Mouse (Mus musculus): ENCODE results near the gene Metrn. TPM values are rescaled to one million over a fixed set of nuclear protein-coding genes. Genes with fewer than 3 reads are reported as not detected.

The Metrn gene
- 10.5 to 16.8 TPM (median 13.6 TPM) in 4 replicates for total RNA-seq (2023)

DNA sequence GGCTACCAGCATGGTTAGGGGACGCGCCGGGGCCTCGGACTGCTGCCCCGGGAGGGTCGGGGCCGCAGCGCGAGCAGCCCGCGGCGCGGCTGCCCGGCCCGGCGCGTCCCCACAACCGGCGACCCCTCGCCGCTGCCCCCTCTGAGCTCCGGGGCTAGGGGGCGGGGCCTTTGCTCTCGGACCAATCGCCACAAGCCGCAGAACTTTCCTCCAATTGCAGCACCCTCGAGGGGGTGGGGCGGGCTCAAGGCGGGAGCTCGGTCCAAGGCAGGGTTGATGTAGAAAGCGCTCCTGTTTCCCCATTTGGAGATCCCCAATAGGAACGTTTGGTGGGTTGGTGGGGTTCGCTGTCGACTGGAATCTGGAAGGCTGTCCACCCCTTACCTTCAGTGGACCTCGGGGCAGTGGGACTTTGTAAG is at the start of gene Metrn:
TSS of gene Metrn (minus strand) at position 186 of the 419 bp plus-strand sequence.

DNA sequence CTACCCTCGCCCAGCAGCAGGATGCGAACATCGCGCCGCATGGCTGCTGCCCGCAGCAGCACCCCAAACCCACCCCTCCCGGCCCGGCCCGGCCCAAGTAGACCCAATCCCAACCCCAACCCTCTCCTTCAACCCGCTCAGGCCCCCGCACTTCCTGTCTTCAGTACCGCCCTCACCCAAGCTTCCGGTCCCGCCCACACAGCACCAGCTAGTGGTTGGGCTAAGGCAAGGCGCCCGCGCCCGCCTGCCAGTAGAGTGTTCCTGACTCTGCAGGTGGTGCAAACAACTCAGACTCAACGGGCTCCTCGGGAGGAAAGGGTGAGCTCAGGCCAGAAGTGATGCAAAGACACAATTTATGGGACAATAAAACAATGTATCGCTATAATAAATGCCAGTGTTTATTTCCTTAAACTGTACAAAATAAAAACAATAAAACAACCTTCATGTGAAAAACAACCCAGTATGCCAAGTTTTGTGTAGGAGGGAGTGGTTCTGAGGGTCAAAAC is 47.5 kb upstream of the Metrn start, which contains the start of gene Rhot2:
TSS of gene Rhot2 (minus strand) at position 456 of the 506 bp plus-strand sequence.

DNA sequence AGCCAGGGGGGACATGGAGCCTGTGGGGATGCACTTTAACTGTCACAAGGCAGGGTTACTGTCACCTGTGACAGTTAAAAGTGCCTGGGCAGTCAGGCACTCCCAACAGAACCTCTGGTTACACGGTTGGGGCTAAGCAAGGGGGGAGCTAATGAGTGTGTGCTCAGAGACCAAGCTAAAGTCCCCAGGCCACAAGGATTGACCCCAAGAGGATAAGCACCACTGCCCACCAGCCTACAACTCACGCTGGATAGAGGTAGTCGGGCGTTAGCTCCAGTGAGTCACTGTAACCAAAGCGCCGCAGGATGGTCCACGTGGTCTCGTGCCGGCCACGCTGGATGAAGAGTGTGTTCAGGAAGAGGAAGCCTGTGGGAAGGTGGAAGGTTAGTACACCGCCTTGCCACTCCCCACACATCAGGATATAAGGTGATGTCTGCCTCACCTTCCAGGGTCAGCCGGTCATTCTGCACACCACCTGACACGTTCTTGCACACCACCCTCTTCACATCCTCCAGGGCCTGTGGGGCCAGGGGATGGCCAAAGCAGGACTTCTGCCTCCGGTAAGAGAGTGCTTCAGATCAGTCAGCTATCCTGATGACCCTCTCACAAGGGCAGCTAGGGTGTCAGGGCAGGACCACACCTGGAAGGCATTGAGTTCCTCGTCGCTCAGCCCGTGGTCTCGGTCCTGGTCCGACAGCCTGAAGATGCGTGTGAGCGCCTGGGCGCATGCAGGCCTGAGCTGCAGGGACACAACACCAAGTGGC is 44.4 kb upstream of the Metrn start, which contains the start of gene Gm20683:
TSS of gene Gm20683 (minus strand) at position 647 of the 764 bp plus-strand sequence.

DNA sequence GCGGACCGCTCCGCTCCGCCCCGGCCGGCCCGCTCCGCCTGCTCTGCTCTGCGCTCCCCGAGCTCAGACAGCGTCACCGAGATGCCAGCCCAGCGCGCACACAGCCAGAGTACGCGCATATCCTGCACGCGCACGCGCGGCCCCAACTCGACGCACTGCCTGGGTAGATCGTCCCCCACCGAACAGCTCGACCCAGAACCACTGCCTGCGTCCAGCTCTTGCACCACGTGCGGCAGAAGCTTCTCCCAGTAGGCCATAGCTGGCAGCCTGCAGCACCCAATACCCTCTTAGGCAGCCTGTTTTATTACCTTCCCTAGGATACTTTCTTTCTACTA is 40.1 kb upstream of the Metrn start, which contains the start of gene Rhbdl1:
TSS of gene Rhbdl1 (minus strand) at position 220 of the 335 bp plus-strand sequence.

DNA sequence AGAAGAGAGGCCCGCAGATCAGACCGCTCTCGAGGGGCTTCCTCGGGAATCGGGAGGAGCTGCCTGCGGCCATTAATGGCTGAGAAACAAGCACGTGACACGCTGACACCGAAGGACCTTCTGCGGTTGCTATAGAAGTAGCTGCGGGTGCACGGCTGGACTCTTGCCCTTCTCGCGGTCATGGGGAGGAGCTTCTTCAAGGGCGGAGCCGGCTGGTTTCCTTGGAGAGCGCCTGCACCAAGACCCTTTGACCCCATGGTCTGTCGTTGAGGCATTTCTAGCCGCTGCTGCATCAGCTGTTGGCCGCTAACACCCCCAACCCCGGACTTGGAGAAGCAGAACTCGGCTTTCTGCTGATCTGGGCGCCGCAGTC is 36.3 kb upstream of the Metrn start, which contains the start of gene Stub1:
TSS of gene Stub1 (minus strand) at position 114 of the 373 bp plus-strand sequence.

DNA sequence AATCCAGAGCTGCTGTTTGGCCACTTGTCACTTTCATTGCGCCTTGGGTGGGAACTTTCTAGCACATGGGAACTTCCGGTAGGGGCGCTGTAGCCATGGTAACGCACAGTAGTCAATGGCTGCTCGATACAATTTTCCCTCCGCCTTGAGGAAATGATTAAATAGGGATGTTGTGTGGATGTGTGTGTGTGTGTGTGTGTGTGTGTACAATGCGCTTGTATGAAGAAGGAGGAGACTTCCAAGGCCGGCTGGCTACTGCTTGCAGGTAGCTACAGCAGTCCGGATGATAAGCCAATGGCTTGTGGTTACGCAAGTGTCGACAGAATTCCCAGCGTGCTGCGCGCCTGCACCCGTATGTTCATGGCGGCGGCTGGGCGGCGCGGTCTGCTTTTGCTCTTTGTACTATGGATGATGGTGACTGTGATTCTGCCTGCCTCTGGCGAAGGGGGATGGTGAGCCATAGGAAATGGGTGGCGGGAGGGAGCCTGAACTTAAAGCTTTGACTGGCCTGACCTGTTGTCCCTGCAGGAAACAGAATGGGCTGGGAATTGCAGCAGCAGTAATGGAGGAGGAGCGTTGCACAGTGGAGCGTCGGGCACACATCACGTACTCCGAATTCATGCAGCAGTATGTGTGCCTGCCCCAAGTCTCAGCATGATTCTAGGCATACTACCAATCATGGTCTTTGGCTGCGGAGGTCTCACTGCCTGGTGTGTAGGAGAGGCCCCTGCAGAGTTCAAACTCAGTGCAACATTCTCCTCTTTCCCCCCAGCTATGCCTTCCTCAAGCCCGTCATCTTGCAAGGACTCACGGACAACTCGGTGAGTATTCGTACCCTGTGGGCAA is 32.0 kb upstream of the Metrn start, which contains the start of gene Jmjd8:
TSS of gene Jmjd8 (plus strand) at position 156 of the 846 bp plus-strand sequence.

DNA sequence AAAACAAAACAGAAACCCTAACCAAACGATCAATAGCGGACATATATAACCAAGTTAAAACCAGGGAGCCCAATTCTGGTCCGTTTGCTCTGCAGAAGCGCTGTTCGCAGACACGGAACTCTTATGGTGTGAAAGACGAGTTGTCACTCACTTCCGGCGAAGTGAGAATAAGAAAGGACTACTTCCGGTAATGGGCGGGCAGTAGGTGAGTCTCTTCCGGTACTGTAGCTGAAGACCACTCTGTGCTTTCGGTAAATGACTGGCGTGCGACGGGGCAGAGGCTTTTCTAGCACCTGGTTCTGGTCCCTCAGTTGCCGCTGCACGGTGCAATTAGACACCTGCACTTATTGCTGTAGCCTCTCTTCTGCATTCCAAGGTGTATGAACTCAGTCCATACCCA is 26.5 kb upstream of the Metrn start, which contains the start of gene Wdr24:
TSS of gene Wdr24 (plus strand) at position 176 of the 400 bp plus-strand sequence.

DNA sequence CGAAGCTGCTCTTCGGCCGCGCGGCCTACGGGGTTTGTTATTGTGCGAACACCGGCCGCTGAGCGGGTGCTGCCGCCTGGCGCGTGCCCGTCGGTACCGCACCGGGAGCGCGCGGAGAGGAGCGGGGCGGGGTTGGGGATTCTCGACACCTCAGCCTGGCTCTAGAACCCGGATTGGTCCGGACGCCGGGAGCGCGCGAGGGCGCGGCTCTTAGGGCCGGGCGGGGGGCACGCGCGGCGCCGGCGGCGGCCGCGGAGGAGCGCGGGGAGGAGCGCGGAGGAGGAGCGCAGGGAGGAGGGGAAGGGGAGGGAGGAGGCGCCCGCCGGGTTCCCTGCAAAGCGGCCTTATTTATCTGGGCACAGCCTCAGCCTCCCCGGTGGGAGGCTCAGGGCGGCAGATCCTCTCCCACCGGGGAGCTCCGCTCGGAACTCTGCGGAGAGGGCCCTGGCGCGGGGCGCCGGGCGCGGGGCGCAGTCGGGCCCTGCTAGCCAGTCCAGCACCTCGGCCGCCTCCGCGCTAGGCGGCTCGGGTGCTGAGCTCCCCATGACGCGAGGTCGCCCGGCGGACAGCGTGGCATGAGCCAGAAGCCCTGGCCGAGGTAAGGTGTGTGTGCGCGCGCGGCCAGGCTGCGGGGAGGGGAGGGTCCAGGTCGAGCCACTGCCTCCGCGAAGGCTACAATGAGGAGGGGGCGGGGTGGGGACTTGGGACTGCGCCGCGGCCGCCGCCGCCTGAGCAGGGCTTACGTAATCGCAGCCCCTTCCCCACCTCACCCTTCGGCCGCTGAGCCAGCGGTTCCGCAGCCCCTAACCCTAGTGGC is 12.1 kb upstream of the Metrn start, which contains the start of gene Fbxl16:
TSS of gene Fbxl16 (plus strand) at position 297 of the 817 bp plus-strand sequence.

DNA sequence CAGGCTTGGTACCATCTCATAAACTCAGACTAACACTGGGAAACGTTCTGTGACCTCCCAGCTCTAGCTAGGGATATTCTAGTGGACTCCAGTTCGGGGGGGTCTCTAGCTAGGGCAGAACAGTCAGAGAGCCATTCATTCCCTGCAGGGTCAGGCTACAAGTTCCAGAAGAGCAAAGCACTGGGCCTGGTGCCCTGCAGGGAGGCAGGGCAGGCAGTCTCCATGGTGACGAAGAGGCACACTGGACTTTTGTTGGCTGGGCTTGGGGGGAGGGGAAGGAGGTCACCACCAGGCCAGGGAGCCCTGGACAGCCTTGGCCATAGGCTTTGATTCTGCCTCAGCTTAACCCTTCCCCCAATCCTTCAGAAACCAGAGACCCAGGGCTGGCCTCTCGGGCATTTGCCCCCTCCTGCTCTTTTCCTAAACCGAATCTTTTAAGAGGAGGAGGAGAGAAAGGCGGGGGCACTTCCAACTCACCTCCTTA is 1.3 kb downstream of the Metrn start, which contains the start of gene AC134908.4:
TSS of gene AC134908.4 (minus strand) at position 51 of the 484 bp plus-strand sequence.

DNA sequence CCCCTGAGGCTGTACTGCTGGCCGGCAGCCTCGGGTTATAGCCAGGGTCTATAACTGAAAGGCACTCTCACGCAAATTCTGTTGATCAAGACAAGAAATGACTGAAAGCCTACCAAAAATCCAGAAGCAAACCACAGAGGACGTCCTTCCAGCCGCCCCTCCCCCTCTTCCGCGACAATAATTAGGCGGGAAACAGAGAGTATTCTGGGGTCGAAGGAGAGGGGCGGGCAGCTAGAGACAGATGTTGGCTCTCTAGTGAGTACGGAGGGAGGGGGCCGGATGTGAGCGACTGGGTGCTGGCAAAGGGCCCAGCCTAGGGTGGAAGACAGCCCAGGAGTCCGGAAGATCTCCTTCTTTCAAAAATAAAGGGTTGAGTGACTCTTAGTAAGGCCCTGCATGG is 4.3 kb downstream of the Metrn start, which contains the start of gene Fam173a:
TSS of gene Fam173a (minus strand) at position 287 of the 400 bp plus-strand sequence.

DNA sequence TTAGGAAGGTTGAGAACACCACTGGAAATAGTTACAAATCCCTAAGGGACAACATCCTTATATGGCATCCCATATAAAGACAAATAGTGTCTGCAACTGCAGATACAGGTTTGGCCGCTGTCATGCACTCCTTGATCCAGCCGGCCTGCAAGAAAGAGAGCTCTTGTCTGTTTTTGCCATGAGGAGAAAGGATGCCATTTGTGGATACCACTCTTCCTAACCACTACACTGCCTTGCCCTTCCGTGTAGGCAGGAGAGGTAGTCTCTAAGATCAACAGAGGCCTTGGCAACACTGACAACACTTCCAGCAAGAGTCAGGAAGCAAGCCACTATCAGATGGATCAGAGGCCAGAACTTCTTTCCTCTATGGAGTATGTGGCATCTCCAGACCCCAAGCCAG is 10.7 kb downstream of the Metrn start, which contains the start of gene Ccdc78:
TSS of gene Ccdc78 (plus strand) at position 301 of the 400 bp plus-strand sequence.

DNA sequence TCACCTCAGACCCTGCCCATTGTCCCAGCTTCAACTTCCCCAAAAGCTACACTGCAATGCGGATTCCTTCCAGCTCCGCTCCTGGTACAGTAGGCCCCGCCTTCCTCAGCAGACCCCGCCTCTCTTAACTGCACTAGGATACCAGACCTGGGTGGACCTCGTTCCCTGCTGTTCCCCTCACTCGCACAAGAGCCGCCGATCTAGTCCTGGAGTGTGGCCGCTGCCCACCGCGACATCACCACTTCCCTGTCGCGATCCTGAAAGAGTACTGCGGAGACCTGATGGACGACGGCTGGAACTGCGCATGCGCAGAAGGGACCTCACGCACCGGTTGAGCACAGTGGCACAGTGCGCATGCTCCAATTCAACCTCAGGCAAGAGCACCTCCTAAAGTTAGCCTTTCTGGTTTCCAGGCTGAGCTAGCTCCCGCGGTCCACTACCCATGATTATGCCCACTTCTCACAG is 11.6 kb downstream of the Metrn start, which contains the start of gene Haghl:
TSS of gene Haghl (minus strand) at position 393 of the 465 bp plus-strand sequence.

DNA sequence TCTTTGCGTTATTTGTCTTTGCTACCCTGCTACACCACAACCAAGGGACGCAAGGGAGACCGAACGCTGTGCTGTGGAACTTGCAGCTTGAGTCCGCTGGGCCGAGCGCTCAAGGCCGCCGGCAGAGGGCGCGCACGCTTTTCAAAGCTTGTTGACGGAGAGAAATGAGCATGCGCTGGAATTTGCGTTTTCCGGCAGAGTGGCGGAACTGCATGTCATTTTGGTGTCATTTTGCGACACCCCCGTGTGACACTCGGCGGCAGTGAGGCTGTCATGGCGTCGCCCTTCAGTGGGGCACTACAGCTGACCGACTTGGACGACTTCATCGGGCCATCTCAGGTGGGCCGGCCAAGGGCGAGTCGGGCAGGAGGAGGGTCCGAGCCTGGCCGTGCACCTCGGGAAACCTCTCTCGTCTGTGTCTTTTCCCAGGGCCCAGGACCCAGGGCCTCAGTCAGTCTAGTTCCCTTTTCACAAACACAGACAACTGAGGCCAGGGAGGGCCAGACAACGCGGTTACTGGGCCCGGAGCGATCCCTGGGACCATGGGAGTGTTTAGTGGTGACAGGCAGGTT is 23.3 kb downstream of the Metrn start, which contains the start of gene Narfl:
TSS of gene Narfl (plus strand) at position 228 of the 572 bp plus-strand sequence.

DNA sequence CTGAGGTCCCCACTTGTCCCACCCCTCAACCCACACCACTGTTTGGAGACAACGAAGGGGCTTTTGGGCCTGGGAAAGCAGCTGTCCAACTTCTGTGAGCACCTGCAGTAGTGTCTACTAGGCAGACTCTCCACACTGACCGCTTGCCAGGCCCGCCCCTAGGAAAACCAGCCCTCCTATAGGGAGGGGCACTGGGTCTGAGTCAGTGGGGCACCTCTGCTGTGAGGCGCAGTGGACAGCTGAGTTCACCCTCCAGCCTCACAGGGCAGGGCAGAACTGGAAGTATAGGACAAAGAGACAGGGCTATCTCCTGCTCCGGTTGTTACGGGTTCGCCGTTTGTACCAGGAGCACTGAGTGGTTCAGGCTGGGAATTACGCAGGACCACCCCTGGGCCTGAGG is 42.7 kb downstream of the Metrn start, which contains the start of gene Msln:
TSS of gene Msln (minus strand) at position 138 of the 400 bp plus-strand sequence.

Other genes with a start within 250 kb of the Metrn start
- 0.26 to 0.41 TPM in 2 of 4 replicates, not detected in the others for gene Sox8, start 226.4 kb downstream of the Metrn start, total RNA-seq (2023)
- 26.8 to 32.9 TPM (median 31.5 TPM) in 4 replicates for gene Lmf1, start 218.1 kb downstream of the Metrn start, total RNA-seq (2023)
- not detected in 4 replicates for gene Gng13, start 80.0 kb downstream of the Metrn start, total RNA-seq (2023)
- gene Chtf18, start 69.7 kb downstream of the Metrn start, total RNA-seq (2023), result 7.5 to 10.0 TPM (median 8.2 TPM) in 4 replicates
- 5.7 to 7.8 TPM (median 6.6 TPM) in 4 replicates for gene Rpusd1, start 69.5 kb downstream of the Metrn start, total RNA-seq (2023)
- 0.21 to 0.22 TPM in 2 of 4 replicates, not detected in the others for gene Mslnl, start 61.1 kb downstream of the Metrn start, total RNA-seq (2023)
- 0.83 TPM in 1 of 4 replicates, not detected in the others for gene Msln, start 42.8 kb downstream of the Metrn start, total RNA-seq (2023)
- 33.4 to 44.4 TPM (median 34.9 TPM) in 4 replicates for gene Narfl, start 23.4 kb downstream of the Metrn start, total RNA-seq (2023)
- gene Haghl, start 11.5 kb downstream of the Metrn start, total RNA-seq (2023), result 19.7 to 25.0 TPM (median 23.7 TPM) in 4 replicates
- gene Ccdc78, start 10.6 kb downstream of the Metrn start, total RNA-seq (2023), result not detected in 4 replicates
- gene Fam173a, start 4.2 kb downstream of the Metrn start, total RNA-seq (2023), result 41.7 to 46.0 TPM (median 43.2 TPM) in 4 replicates
- 2.5 TPM in 1 of 4 replicates, not detected in the others for gene AC134908.4, start 1.5 kb downstream of the Metrn start, total RNA-seq (2023)
- gene Fbxl16, start 11.9 kb upstream of the Metrn start, total RNA-seq (2023), result not detected in 4 replicates
- 18.0 to 20.7 TPM (median 18.5 TPM) in 4 replicates for gene Wdr24, start 26.5 kb upstream of the Metrn start, total RNA-seq (2023)
- 23.7 to 30.8 TPM (median 26.6 TPM) in 4 replicates for gene Jmjd8, start 31.7 kb upstream of the Metrn start, total RNA-seq (2023)
- 54.6 to 61.8 TPM (median 59.7 TPM) in 4 replicates for gene Stub1, start 36.3 kb upstream of the Metrn start, total RNA-seq (2023)
- gene Rhbdl1, start 40.2 kb upstream of the Metrn start, total RNA-seq (2023), result 2.7 to 3.4 TPM (median 2.9 TPM) in 4 replicates
- 1.3 to 4.6 TPM (median 2.3 TPM) in 4 replicates for gene Gm20683, start 44.6 kb upstream of the Metrn start, total RNA-seq (2023)
- gene Rhot2, start 47.7 kb upstream of the Metrn start, total RNA-seq (2023), result 60.3 to 71.6 TPM (median 67.0 TPM) in 4 replicates
- 31.7 to 38.7 TPM (median 35.9 TPM) in 4 replicates for gene Wdr90, start 64.4 kb upstream of the Metrn start, total RNA-seq (2023)
- 1.4 to 5.1 TPM (median 2.8 TPM) in 4 replicates for gene Mcrip2, start 71.6 kb upstream of the Metrn start, total RNA-seq (2023)
- gene Mettl26, start 77.9 kb upstream of the Metrn start, total RNA-seq (2023), result 19.5 to 27.4 TPM (median 23.1 TPM) in 4 replicates
- 5.2 to 8.4 TPM (median 7.1 TPM) in 4 replicates for gene Wfikkn1, start 83.7 kb upstream of the Metrn start, total RNA-seq (2023)
- 22.5 to 27.0 TPM (median 25.2 TPM) in 4 replicates for gene Rab40c, start 122.6 kb upstream of the Metrn start, total RNA-seq (2023)
- 64.5 to 69.3 TPM (median 67.8 TPM) in 4 replicates for gene Pigq, start 147.8 kb upstream of the Metrn start, total RNA-seq (2023)
- not detected in 4 replicates for gene Nhlrc4, start 147.8 kb upstream of the Metrn start, total RNA-seq (2023)
- gene A930017K11Rik, start 155.4 kb upstream of the Metrn start, total RNA-seq (2023), result not detected in 4 replicates
- 37.2 to 41.1 TPM (median 38.7 TPM) in 4 replicates for gene Capn15, start 188.7 kb upstream of the Metrn start, total RNA-seq (2023)

Measured in B cell, adult 62 days (primary cell).